20 mouse cellular contexts compared by ENCODE assay signal in the genomic region with DNA sequence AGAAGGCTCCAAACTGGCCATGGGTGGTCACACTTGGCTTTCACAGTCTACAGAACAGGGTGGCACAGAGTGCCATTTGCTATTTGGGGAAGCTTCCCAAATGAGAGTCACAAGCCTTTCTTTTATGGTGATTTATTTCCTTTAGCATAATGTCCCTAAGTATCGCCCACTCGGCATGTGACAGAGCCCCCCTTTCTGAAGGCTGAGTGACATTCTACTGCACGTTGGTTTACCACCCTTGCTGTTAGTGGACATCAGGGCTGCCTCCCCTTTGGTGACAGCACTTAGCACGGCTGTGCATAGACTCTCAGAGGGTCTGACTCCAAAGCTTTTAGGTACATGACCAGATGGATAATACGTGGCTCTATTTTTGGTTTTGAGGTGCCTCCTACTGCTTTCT. TPM values are rescaled to one million over a fixed set of nuclear protein-coding genes. Genes with fewer than 3 reads are reported as not detected.
DNase-seq lines count a peak whose midpoint lies in the region; ATAC-seq lines count a peak whose summit lies in the region.
"Had no signal": no experiment of that assay in that cellular context is flagged by ENCODE, and none has a peak within 500 bp of the region (broad histone marks: within the 10 kb centered on the region; RNA-seq: fewer than 3 reads in every experiment).

No protein-coding gene starts in this region.

- intact Hi-C loops in left cerebral cortex, postnatal 36 days (cut with DNase I) = no loop called here

- ATAC-seq in frontal cortex, adult (ENCODE audit: low TSS enrichment) = peak; percentile 57
- ATAC-seq: activated CD4-positive, CD25-positive, alpha-beta regulatory T cell, adult 4 months; CD4-positive, CD25-positive, alpha-beta regulatory T cell, adult 4 months; forebrain, embryonic 13.5 days; forebrain, embryonic 15.5 days; forebrain, postnatal 0 days; Patski had no signal

- DNase-seq in frontal cortex, postnatal 14 days (ENCODE audit: low spot score in 2 of 2) = no peak
- peak; percentile 58 to 63 for DNase-seq in left cerebral cortex, postnatal 36 days (ENCODE audit: low spot score in 2 of 2)
- DNase-seq in left cerebral cortex, adult 8-10 months (ENCODE audit: low spot score in 2 of 2) = no peak
- DNase-seq in embryo, embryonic 10 days (ENCODE audit: low spot score) = no peak
- DNase-seq: adrenal gland, postnatal 10 days; adrenal gland, postnatal 25 days; B cell, adult 2 months; cerebellum, adult 11-12 months; cerebellum, adult 2 months; cerebellum, adult 9-10 months; cerebellum, postnatal 10 days; cerebellum, postnatal 25 days; forebrain, postnatal 0 days had no signal

RNA-seq across cellular contexts. Expression of gene Rnf112, which starts 23.2 kb away (rescaled TPM):
- total RNA-seq in left cerebral cortex, postnatal 36 days (2021) = 100 to 1,000 TPM; 274 to 345 TPM
- total RNA-seq in left cerebral cortex, adult 8-10 months (2022) = 100 to 1,000 TPM; 223 to 281 (median 257) TPM
- total RNA-seq: CH12.LX had no signal

RNA-seq across cellular contexts. Expression of gene Slc47a1, which starts 52.6 kb away (rescaled TPM):
- total RNA-seq in left cerebral cortex, postnatal 36 days (2021) = 1 to 10 TPM in 1 of 2 experiments, under 1 TPM in 1; 0.99 to 1.9 TPM
- 1 to 10 TPM; 1.6 to 3.3 (median 2.9) TPM for total RNA-seq in left cerebral cortex, adult 8-10 months (2022)

RNA-seq across cellular contexts. Expression of gene Mfap4, which starts 54.5 kb away (rescaled TPM):
- total RNA-seq in left cerebral cortex, postnatal 36 days (2021) = 1 to 10 TPM; 2.6 to 3.3 TPM
- 1 to 10 TPM; 1.9 to 4.0 (median 3.1) TPM for total RNA-seq in left cerebral cortex, adult 8-10 months (2022)
- total RNA-seq: CH12.LX had no signal

Comparison
In these comparisons a context has a peak if more than half of its experiments do, and no peak if none do; other contexts are left out.
1. DNase-seq: peak in left cerebral cortex, postnatal 36 days (2 of 2); none in frontal cortex, postnatal 14 days (0 of 2), left cerebral cortex, adult 8-10 months (0 of 2) and embryo, embryonic 10 days (single experiment).